Mouse (Mus musculus): ENCODE data around the gene Gpr3. TPM values are rescaled to one million over a fixed set of nuclear protein-coding genes. Genes with fewer than 3 reads are reported as not detected.

Gpr3 gene
- polyA plus RNA-seq, 1 experiment from 2014 or later, result not detected

DNA sequence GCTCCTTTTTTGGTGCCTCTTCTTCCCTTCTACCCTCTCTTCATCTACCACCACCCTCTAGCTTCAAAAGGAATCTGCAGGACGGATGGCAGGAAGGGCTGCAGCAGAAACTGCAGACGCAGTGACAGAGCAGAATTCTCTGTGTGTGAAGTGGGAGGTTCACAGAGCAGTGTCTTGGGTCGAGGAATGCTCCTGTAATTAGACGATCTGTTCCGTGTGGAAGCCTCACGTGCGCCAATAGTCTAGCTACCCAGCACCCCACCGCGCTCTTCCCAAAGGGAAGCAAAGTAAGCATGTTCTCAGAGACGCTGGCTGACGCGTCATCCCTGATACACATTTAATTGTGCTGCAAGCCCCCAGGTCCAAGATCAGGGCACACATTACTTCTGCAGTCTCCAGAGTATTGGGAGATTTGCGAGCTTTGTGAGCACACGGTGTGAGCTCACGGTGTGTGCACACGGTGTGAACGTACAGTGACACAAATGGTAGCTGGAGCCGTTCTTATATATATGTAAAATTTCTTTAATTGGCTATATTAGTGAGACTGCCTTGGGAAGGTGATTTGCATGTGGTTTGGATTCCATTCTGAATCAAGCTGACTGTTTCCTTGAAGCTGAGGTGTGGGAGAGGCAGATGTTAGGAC, 35.5 kb downstream of the Gpr3 start:
- Histone ChIP-seq H3K27ac (peak overlapping the region; percentile 100; the same call in 1 of the 2 replicates), H3K79me2 (ENCODE audit: inconsistent target) (peaks cover 100% of the 10 kb centered on the region), H3K36me3 (ENCODE audit: inconsistent target) (peaks cover 44% of the 10 kb centered on the region; the same call in 1 of the 2 replicates), H3K4me3 (ENCODE audit: inconsistent target) (no peak overlapping the region)
- 83% methylated on average over 18 of the region's 18 CpGs for WGBS (ENCODE audit: missing documents)

DNA sequence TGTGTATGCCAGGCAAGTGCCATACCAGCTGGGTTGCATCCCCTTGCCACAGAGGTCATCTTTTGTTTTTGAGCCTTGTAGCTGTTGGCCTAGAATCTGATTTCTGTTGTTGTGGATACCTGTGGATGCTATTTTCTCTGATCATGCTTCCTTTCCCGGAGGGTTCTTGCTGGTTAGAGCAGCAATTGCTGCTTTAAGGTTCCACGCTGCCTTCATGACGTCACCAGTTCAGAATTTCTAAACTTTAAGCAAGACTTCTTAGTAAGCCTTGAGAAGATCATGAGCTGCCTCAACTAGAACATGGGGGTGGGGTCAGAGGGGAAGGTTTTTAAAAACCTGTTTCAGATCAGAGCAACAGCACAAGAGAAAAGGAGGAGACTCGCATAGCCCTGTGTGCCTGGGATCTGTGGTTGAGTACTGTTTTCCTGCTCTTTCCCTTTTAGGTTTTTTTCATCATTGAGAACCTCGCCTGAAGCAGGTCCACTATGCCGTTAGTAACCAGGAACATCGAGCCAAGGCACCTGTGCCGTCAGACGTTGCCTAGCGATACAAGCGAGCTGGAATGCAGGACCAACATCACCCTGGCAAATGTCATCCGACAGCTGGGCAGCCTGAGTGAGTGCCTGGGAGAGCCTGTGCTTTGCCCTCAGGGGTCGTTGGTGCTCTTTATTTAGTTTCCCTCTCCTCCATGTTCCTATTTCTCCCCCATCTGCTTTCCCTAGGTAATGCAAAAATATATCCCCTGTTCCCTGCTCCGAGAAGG, 36.2 kb downstream of the Gpr3 start:
- Histone ChIP-seq H3K79me2 (ENCODE audit: inconsistent target) (peaks cover 100% of the 10 kb centered on the region), H3K4me3 (ENCODE audit: inconsistent target) (no peak overlapping the region), H3K27ac (peak overlapping the region; percentile 100), H3K36me3 (ENCODE audit: inconsistent target) (peaks cover 38% of the 10 kb centered on the region; the same call in 1 of the 2 replicates)
- WGBS (ENCODE audit: missing documents), result 62% methylated on average over 14 of the region's 14 CpGs

DNA sequence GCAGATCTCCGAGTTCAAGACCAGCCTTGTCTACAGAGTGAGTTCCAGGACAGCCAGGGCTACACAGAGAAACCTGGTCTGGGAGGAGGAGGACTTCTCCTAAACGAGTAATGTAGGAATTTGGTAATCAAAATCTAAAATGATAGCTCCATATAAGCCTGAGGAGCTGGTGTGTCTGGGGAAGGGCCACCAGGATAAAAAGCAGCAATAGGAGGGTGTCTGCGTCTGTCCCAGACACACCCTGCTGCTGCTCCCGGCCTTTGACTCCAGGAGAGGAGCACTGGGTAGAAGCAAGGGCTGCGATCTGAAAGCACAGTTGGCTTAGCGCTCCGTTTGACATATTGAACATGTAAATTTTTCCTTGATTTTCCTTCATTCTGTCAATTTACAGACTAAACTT, 37.1 kb downstream of the Gpr3 start:
- Histone ChIP-seq H3K79me2 (ENCODE audit: inconsistent target) (peaks cover 95% of the 10 kb centered on the region), H3K27ac (peak overlapping the region; percentile 100), H3K4me3 (ENCODE audit: inconsistent target) (no peak overlapping the region), H3K36me3 (ENCODE audit: inconsistent target) (peaks cover 35% of the 10 kb centered on the region; the same call in 1 of the 2 replicates)
- WGBS (ENCODE audit: missing documents), result 76% methylated on average over 7 of the region's 7 CpGs

DNA sequence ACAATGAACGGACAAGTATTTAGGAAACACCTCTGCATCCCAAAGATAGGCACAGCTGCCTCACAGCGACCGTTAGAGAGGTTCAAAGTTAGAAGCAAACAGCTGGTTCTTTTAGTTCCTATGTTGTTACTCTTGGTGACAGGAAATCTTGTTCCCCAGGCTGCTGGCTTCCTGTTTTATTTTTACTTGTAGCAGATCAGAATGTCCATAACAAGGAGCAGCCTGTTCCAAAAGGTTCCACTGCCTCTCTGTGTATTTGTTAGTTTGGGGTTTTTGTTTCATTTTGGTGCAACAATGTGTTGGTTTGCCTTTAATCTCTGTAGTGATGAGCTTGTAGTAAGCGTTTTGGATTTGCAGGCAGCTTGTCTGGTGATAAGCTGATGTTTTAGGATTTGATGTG, 38.0 kb downstream of the Gpr3 start:
- 1% methylated on average over 4 of the region's 4 CpGs for WGBS (ENCODE audit: missing documents)

DNA sequence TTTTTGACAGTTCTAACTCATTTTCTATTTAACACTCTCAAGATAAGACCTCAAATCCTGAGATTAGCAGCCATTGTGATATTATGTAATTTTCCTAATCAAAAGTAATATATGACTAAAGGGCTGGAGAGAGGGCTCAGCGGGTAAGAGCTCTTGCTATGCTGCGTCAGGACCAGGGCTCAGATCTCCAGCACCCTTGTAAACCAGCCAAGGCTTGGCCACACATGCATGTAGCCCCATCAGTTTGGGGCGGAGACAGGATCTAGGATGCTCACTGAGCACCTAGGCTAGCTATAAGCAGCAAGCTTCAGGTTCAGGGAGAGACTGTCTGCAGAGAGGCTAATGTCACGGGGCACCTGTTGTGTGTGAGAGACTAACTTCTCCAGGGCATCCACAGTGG, 39.9 kb downstream of the Gpr3 start:
- Histone ChIP-seq H3K36me3 (ENCODE audit: inconsistent target) (peaks cover 12% of the 10 kb centered on the region; the same call in 1 of the 2 replicates), H3K4me3 (ENCODE audit: inconsistent target) (no peak overlapping the region), H3K79me2 (ENCODE audit: inconsistent target) (peaks cover 84% of the 10 kb centered on the region), H3K27ac (peak overlapping the region; percentile 100)
- WGBS (ENCODE audit: missing documents), result 76% methylated on average over 4 of the region's 4 CpGs

More for the DNA sequence above, 38.0 kb downstream of the Gpr3 start:
- H3K27ac ChIP-seq, result peak overlapping the region; percentile 100
- peaks cover 30% of the 10 kb centered on the region; the same call in 1 of the 2 replicates for H3K36me3 ChIP-seq (ENCODE audit: inconsistent target)
- peak overlapping the region; percentile 15; the same call in 1 of the 2 replicates for H3K4me3 ChIP-seq (ENCODE audit: inconsistent target)
- H3K79me2 ChIP-seq (ENCODE audit: inconsistent target), result peaks cover 86% of the 10 kb centered on the region

DNA sequence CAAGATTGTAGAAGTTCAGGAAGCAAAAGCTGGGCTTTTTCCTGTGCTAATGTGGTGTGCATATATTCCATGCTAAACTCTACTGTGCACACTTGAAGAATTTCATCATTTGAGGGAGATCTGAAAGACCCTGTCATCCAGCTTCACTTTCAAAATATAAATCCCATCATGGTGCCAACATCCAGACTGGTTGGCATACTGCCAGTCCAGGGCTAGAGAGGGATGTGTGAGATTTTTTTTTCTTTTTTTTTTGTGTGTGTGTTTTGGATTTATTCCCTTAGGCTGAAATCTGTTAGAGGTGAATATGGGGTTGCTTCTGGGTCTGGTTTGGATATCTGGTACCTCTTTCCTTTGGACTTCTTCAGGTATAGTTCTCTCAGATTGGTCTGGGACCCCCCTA, 41.7 kb downstream of the Gpr3 start:
- Histone ChIP-seq H3K4me3 (ENCODE audit: inconsistent target) (no peak overlapping the region), H3K79me2 (ENCODE audit: inconsistent target) (peaks cover 84% of the 10 kb centered on the region), H3K36me3 (ENCODE audit: inconsistent target) (no peaks in the 10 kb centered on the region), H3K27ac (peak overlapping the region; percentile 100)

DNA sequence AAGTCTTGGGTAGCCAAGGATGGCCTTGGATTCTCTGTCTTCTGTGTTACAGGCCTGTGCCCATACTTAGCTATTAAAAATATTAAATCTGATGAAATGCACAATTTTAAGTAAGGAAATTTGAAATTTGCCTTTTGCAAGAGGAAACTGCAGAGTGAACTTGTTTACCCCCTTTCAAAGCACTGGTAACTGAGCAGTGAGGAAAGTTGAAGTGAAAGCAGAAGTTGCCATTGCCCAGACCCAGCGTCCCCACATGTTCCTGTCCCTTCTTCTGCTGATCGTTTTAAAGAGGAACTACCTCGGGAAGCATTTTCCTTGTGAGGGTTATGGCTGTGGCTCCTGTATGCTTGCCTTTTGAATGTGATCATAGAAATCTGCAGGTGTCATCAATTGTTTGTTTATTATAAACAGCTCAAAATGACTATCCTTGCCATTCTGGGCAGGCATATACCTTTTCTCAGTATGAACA, 42.2 kb downstream of the Gpr3 start:
- no peaks in the 10 kb centered on the region; the same call in 1 of the 2 replicates for H3K36me3 ChIP-seq (ENCODE audit: inconsistent target)
- 0% methylated on average over 3 of the region's 3 CpGs for WGBS (ENCODE audit: missing documents)
- peak overlapping the region; percentile 100 for H3K27ac ChIP-seq
- no peak overlapping the region for H3K4me3 ChIP-seq (ENCODE audit: inconsistent target)
- peaks cover 84% of the 10 kb centered on the region for H3K79me2 ChIP-seq (ENCODE audit: inconsistent target)

DNA sequence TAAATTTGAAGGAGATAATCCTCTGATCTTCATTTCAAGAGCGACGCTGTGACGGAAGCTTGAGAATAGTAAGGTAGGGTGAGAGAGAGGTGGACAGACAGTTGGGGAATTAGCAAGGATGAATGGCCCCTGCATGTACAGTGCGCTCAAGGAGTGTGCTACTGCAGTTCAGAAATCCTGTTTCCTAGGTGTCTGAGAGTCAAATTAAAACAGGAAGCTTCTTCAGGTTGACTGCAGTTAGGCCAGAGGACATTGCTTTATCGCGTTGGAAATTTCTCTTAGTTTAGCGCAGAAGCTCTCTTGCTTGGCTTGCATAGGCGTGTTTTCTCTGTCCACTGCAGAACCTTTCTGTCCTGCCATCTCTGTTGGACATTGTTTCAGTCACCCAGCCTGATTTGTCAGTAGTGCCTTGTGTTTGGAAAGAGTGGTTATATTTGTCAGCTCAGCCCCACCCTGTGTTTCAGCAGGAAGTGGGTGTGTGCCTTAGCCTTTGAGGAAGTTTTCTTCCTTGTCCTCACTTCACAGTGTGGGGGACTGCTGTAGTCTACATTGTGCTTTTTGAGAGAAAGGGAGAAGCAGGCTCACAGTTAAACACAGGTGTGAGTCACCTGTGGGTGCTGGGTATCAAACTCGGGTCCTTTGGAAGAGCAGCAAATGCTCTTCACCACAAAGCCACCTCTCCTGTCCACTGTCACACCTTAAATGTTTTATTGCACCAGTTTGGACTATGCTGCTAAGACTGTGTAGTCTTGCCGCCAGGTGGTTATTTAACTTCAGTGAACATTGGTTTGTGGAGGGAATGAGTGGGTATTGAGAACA, 42.9 kb downstream of the Gpr3 start:
- WGBS (ENCODE audit: missing documents), result 10% methylated on average over 10 of the region's 10 CpGs
- peak overlapping the region; percentile 100 for H3K27ac ChIP-seq
- no peaks in the 10 kb centered on the region; the same call in 1 of the 2 replicates for H3K36me3 ChIP-seq (ENCODE audit: inconsistent target)
- peaks cover 84% of the 10 kb centered on the region for H3K79me2 ChIP-seq (ENCODE audit: inconsistent target)
- H3K4me3 ChIP-seq (ENCODE audit: inconsistent target), result no peak overlapping the region

DNA sequence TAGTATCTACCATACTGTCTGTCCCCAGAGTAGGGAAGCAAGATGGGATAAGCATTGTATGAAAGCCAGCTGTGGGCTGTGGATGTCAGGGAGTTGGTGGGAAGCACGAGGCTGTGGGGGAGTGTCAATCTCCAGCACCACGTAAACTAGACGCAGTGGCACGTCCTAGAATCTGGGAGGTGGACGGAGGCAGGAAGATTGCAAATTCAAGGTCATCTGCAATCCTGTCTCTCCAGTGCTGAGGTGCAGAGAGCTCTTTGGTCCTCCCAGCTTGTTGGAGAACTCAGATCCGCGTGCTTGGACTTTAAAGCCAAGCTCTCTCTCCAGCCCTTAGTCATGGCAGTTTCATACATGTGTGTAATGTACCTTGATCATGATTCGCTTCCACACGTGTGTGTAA, 45.6 kb downstream of the Gpr3 start:
- Histone ChIP-seq H3K27ac (peak overlapping the region; percentile 62), H3K4me3 (ENCODE audit: inconsistent target) (no peak overlapping the region), H3K36me3 (ENCODE audit: inconsistent target) (no peaks in the 10 kb centered on the region; the same call in 1 of the 2 replicates), H3K79me2 (ENCODE audit: inconsistent target) (peaks cover 84% of the 10 kb centered on the region)
- WGBS (ENCODE audit: missing documents), result 85% methylated on average over 9 of the region's 9 CpGs

DNA sequence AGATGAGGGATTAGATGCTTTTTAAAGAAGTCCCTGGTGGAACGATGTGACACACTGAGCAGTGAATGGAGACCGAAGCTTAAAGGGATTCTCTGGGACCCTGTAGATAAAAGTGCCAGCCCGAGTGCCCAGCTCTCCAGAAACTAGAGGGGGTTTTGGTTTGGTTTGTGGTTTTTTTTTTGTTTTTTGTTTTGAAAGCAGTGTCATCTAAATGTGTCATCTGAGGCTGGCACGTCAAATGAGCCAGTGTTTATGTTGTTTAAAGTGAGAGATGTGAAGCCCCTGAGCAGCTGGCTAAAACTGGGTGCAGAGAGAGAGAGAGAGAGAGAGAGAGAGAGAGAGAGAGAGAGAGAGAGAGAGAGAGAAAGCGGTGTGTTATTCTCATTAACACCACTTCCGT, 50.1 kb downstream of the Gpr3 start:
- H3K27ac ChIP-seq, result no peak overlapping the region
- H3K79me2 ChIP-seq (ENCODE audit: inconsistent target), result peaks cover 95% of the 10 kb centered on the region
- H3K4me3 ChIP-seq (ENCODE audit: inconsistent target), result no peak overlapping the region
- H3K36me3 ChIP-seq (ENCODE audit: inconsistent target), result no peaks in the 10 kb centered on the region; the same call in 1 of the 2 replicates
- WGBS (ENCODE audit: missing documents), result 60% methylated on average over 5 of the region's 6 CpGs

DNA sequence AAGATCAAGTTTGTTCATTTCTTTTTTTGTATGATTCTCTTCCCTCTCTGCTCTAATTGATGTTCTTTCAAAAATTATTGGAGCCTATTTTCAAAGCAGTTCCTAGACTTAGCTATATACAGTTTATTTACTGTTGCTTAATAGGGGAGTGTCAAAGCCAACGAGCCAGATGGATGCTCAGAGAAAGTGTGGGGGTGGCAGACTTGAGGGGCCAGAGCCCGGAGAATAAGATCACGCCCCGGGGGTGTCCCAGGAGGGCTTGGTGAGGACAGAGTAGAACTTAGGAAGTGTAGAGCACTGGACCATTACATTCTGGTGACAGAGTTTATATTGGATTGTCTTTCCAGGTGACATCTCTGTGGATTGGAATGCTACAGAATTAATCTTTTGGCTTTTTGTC, 51.5 kb downstream of the Gpr3 start:
- Histone ChIP-seq H3K79me2 (ENCODE audit: inconsistent target) (peaks cover 95% of the 10 kb centered on the region), H3K27ac (0 out of 2 replicates have a peak overlapping the region, but pooled peaks have one; percentile 91)
- WGBS (ENCODE audit: missing documents), result 74% methylated on average over 4 of the region's 4 CpGs

DNA sequence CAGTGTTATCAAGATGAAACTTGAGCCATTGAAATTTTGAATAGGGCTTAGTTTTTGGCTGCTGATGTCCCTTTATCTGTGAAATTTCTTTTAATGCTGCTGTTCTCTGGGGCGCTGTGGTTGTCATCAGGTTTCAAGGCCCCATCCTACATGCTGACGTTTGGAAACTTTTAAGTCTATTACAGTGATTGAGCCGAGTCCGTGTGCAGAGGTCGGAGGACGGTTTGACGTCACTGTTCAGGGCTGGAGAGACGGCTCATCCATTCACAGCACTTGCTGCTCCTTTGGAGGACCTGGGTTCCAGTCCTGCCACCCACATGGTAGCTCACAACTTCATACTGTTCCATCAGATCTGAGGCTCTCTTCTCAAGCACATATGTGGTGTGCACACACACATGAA, 52.1 kb downstream of the Gpr3 start:
- 95% methylated on average over 8 of the region's 8 CpGs for WGBS (ENCODE audit: missing documents)
- peak overlapping the region; percentile 91 for H3K27ac ChIP-seq
- no peaks in the 10 kb centered on the region; the same call in 1 of the 2 replicates for H3K36me3 ChIP-seq (ENCODE audit: inconsistent target)
- H3K79me2 ChIP-seq (ENCODE audit: inconsistent target), result peaks cover 95% of the 10 kb centered on the region
- no peak overlapping the region for H3K4me3 ChIP-seq (ENCODE audit: inconsistent target)

More for the DNA sequence above, 51.5 kb downstream of the Gpr3 start:
- Histone ChIP-seq H3K4me3 (ENCODE audit: inconsistent target) (no peak overlapping the region), H3K36me3 (ENCODE audit: inconsistent target) (no peaks in the 10 kb centered on the region; the same call in 1 of the 2 replicates)

DNA sequence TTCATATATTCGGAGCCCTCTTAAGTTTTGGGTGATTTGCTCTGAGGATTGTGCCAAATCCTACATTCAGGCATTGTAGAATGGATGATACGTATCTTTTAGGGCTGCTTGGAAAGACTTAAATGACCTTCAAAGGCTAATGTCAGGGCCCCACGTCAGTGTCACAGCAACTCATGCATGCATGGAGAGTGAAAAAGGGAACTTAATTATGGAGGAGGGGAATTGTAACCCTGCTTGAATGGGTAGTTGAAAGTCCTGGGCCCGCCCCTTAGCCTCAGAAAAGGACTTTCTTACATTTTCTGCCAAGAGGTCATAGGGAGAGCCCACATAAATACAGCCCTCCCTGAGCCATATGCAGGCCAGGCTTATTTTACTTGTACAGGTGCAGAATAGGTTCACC, 52.7 kb downstream of the Gpr3 start:
- peaks cover 95% of the 10 kb centered on the region for H3K79me2 ChIP-seq (ENCODE audit: inconsistent target)
- H3K36me3 ChIP-seq (ENCODE audit: inconsistent target), result no peaks in the 10 kb centered on the region
- no peak overlapping the region for H3K4me3 ChIP-seq (ENCODE audit: inconsistent target)
- 19% methylated on average over 4 of the region's 4 CpGs for WGBS (ENCODE audit: missing documents)
- peak overlapping the region; percentile 91 for H3K27ac ChIP-seq

Data from macrophage (primary cell).